Mouse (Mus musculus): ENCODE measurements at regions not wholly inside any gene's neighbourhood (a gene's known extent, or its start where the extent isn't known, plus 50 kb on each side); places are given as distances from the start of the nearest gene placed in this dataset.

GRCm38 (mm10) chr4:135067805-135068204 lies 52.6 kb upstream of the Runx3 start:
- no peak for ATAC-seq (ENCODE audit: insufficient read depth)
- H3K27ac ChIP-seq = no peak overlapping the region

GRCm38 (mm10) chr4:135069818-135070217 lies 50.6 kb upstream of the Runx3 start:
- no peak overlapping the region for H3K27ac ChIP-seq
- no peak for DNase-seq (ENCODE audit: low read depth in 3 of 3, low spot score in 3 of 3)
- H3K9ac ChIP-seq (replicated peaks) = no peak overlapping the region
- WGBS (ENCODE audit: insufficient replicate concordance) = 9% methylated on average over 18 of the region's 18 CpGs
- no peak overlapping the region for H3K4me2 ChIP-seq (ENCODE audit: low read depth)
- H3K36me3 ChIP-seq (replicated peaks; ENCODE audit: control insufficient read depth, insufficient read depth, low read depth) = no peaks in the 10 kb centered on the region
- no peaks in the 10 kb centered on the region for H3K9me3 ChIP-seq (ENCODE audit: control insufficient read depth, low read length)
- no peak for ATAC-seq (ENCODE audit: insufficient read depth)
- TF ChIP-seq CTCF (IDR thresholded peaks at IDR 0.05; ENCODE audit: low read depth) (no peak), EP300 (IDR thresholded peaks at IDR 0.05; ENCODE audit: low read depth) (no peak)
- peaks cover 2 to 8% of the 10 kb centered on the region in 2 experiments; a peak in 1 of 4 replicates for H3K4me1 ChIP-seq (replicated peaks; ENCODE audit: control insufficient read depth in 2 of 2, insufficient read depth in 2 of 2, low read length in 1 of 2)
- no peak overlapping the region for H3K4me3 ChIP-seq (ENCODE audit: insufficient read depth in 1 of 2, low read depth in 2 of 2, low read length in 2 of 2)
- no peaks in the 10 kb centered on the region for H3K27me3 ChIP-seq (ENCODE audit: control insufficient read depth, insufficient read depth, low read length)

More at GRCm38 (mm10) chr4:135067805-135068204, 52.6 kb upstream of the Runx3 start:
- 63% methylated on average over 7 of the region's 7 CpGs for WGBS (ENCODE audit: insufficient replicate concordance)
- DNase-seq (ENCODE audit: low read depth in 3 of 3, low spot score in 3 of 3) = no peak
- Histone ChIP-seq H3K4me1 (replicated peaks; ENCODE audit: control insufficient read depth in 2 of 2, insufficient read depth in 2 of 2, low read length in 1 of 2) (peaks cover 2 to 8% of the 10 kb centered on the region in 2 experiments; a peak in 1 of 4 replicates), H3K36me3 (replicated peaks; ENCODE audit: control insufficient read depth, insufficient read depth, low read depth) (no peaks in the 10 kb centered on the region), H3K4me3 (ENCODE audit: insufficient read depth in 1 of 2, low read depth in 2 of 2, low read length in 2 of 2) (no peak overlapping the region), H3K9ac (replicated peaks) (no peak overlapping the region), H3K9me3 (ENCODE audit: control insufficient read depth, low read length) (no peaks in the 10 kb centered on the region), H3K27me3 (ENCODE audit: control insufficient read depth, insufficient read depth, low read length) (no peaks in the 10 kb centered on the region), H3K4me2 (ENCODE audit: low read depth) (no peak overlapping the region)
- TF ChIP-seq CTCF (IDR thresholded peaks at IDR 0.05; ENCODE audit: low read depth) (no peak), EP300 (IDR thresholded peaks at IDR 0.05; ENCODE audit: low read depth) (no peak)

All from liver, embryonic 14.5 days (tissue).